Mouse (Mus musculus): ENCODE measurements at regions not wholly inside any gene's neighbourhood (a gene's known extent, or its start where the extent isn't known, plus 50 kb on each side); places are given as distances from the start of the nearest gene placed in this dataset.

DNA sequence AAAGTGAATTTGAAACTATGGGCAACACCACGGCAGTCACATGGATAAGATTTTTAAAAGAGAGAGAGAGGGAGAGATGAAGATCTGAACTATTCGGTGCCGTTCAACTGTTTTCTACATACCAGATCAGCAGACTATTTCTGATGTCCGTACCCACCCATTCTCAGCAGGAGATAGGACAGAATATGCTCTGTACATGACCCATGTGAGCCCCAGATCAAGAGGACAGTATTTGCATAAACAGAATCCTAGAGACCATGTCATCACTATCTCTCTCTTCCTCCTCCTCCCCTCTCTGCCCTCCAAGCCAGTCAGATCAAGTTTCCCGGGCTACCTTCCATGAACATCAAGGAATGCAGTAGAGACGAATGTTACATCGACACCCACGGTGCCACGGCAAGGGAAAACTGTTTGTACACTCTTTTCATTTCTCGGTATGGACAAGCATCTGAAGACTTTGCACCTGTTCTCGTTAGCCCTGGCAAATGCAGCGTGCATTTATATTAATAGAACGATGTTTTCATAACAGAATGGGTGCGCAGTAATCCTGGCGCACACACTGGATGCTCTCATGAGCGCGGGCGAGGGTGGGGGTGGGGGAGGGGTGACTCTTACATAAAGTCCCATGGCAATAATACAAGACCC, 177.7 kb downstream of the Rps12 start:
- TF ChIP-seq POLR2A (IDR thresholded peaks at IDR 0.05; ENCODE audit: borderline replicate concordance, extremely low read depth, insufficient read depth, insufficient read length, poor library complexity, severe bottlenecking) (no peak), CTCF (IDR thresholded peaks at IDR 0.05; ENCODE audit: borderline replicate concordance, extremely low read depth, insufficient read depth, insufficient read length) (no peak)
- DNase-seq (ENCODE audit: low read depth), result no peak

- TF ChIP-seq CTCF (IDR thresholded peaks at IDR 0.05; ENCODE audit: borderline replicate concordance, extremely low read depth, insufficient read depth, insufficient read length) (no peak), POLR2A (IDR thresholded peaks at IDR 0.05; ENCODE audit: borderline replicate concordance, extremely low read depth, insufficient read depth, insufficient read length, poor library complexity, severe bottlenecking) (no peak)
- peak; percentile 62 for DNase-seq (ENCODE audit: low read depth)
Observed at GRCm38 (mm10) chr10:23600701-23601100, 186.4 kb downstream of the Rps12 start.

DNA sequence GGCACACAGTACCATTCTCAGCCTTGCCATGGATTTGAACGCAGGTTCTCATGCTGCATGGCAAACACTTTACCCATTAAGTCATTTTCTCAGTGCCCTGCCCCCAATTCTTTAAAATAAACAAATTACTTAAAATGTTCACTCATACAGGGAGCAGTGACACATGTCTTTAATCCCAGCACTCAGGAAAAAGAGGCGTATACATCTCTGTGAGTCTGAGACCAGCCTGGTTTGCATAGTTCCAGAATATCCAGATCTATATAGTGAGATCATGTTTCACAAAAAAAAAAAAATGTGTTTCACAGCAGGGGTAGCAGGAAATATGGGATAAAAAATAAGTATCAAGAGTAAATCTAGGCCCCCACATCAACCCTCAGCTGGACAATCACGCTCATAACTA, 191.5 kb downstream of the Rps12 start:
- TF ChIP-seq CTCF (IDR thresholded peaks at IDR 0.05; ENCODE audit: borderline replicate concordance, extremely low read depth, insufficient read depth, insufficient read length), result no peak
- no peak for TF ChIP-seq POLR2A (IDR thresholded peaks at IDR 0.05; ENCODE audit: borderline replicate concordance, extremely low read depth, insufficient read depth, insufficient read length, poor library complexity, severe bottlenecking)
- DNase-seq (ENCODE audit: low read depth), result no peak

GRCm38 (mm10) chr10:23580230-23580629, 206.8 kb downstream of the Rps12 start:
- DNase-seq (ENCODE audit: low read depth), result peak; percentile 41
- TF ChIP-seq POLR2A (IDR thresholded peaks at IDR 0.05; ENCODE audit: borderline replicate concordance, extremely low read depth, insufficient read depth, insufficient read length, poor library complexity, severe bottlenecking), result no peak
- TF ChIP-seq CTCF (IDR thresholded peaks at IDR 0.05; ENCODE audit: borderline replicate concordance, extremely low read depth, insufficient read depth, insufficient read length), result no peak

- TF ChIP-seq POLR2A (IDR thresholded peaks at IDR 0.05; ENCODE audit: borderline replicate concordance, extremely low read depth, insufficient read depth, insufficient read length, poor library complexity, severe bottlenecking), result no peak
- TF ChIP-seq CTCF (IDR thresholded peaks at IDR 0.05; ENCODE audit: borderline replicate concordance, extremely low read depth, insufficient read depth, insufficient read length), result no peak
- no peak for DNase-seq (ENCODE audit: low read depth)
Observed at GRCm38 (mm10) chr10:23571013-23571412, 216.1 kb downstream of the Rps12 start.

- TF ChIP-seq POLR2A (IDR thresholded peaks at IDR 0.05; ENCODE audit: borderline replicate concordance, extremely low read depth, insufficient read depth, insufficient read length, poor library complexity, severe bottlenecking) (no peak), CTCF (IDR thresholded peaks at IDR 0.05; ENCODE audit: borderline replicate concordance, extremely low read depth, insufficient read depth, insufficient read length) (no peak)
- no peak for DNase-seq (ENCODE audit: low read depth)
Observed at GRCm38 (mm10) chr10:23569386-23569785, 217.7 kb downstream of the Rps12 start.

- TF ChIP-seq CTCF (IDR thresholded peaks at IDR 0.05; ENCODE audit: borderline replicate concordance, extremely low read depth, insufficient read depth, insufficient read length) (no peak), POLR2A (IDR thresholded peaks at IDR 0.05; ENCODE audit: borderline replicate concordance, extremely low read depth, insufficient read depth, insufficient read length, poor library complexity, severe bottlenecking) (no peak)
- DNase-seq (ENCODE audit: low read depth), result no peak
Observed at GRCm38 (mm10) chr10:23562273-23562885, 211.8 kb upstream of the Eya4 start.

DNA sequence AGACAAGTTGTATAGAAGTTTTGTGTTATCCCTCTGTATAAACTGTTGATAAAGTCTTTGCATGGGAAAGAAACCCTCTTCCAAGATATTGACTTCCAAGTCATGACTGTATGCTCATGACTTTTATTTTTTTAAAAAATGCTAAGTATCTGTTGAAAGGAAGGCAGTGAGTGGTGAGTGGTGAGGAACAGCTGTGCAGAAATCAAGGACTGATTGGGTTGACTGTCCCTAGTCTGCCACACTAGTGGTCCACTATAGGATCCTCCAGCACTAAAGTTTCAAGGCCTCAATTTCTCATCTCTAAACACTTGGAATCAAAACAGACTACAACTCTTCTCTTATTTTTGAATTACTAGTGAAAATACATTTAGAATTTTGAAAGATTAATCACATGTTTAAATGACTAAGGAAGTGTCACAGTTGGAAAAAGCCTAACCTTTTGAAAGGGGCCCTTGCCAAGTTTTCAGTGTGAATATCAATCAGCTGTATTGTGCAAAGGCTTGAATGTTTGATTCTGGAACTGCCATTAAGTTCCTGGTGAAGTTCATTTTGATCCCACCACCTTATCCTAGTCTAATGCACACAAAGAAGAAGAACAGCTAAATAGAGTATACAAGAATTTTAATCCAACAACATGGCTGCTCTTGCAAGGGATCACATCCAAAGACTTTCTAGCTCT, 209.5 kb upstream of the Eya4 start:
- no peak for DNase-seq (ENCODE audit: low read depth)
- no peak for TF ChIP-seq CTCF (IDR thresholded peaks at IDR 0.05; ENCODE audit: borderline replicate concordance, extremely low read depth, insufficient read depth, insufficient read length)
- TF ChIP-seq POLR2A (IDR thresholded peaks at IDR 0.05; ENCODE audit: borderline replicate concordance, extremely low read depth, insufficient read depth, insufficient read length, poor library complexity, severe bottlenecking), result no peak

- DNase-seq (ENCODE audit: low read depth), result no peak
- TF ChIP-seq CTCF (IDR thresholded peaks at IDR 0.05; ENCODE audit: borderline replicate concordance, extremely low read depth, insufficient read depth, insufficient read length) (no peak), POLR2A (IDR thresholded peaks at IDR 0.05; ENCODE audit: borderline replicate concordance, extremely low read depth, insufficient read depth, insufficient read length, poor library complexity, severe bottlenecking) (no peak)
Observed at GRCm38 (mm10) chr10:23557828-23558227, 207.2 kb upstream of the Eya4 start.

DNA sequence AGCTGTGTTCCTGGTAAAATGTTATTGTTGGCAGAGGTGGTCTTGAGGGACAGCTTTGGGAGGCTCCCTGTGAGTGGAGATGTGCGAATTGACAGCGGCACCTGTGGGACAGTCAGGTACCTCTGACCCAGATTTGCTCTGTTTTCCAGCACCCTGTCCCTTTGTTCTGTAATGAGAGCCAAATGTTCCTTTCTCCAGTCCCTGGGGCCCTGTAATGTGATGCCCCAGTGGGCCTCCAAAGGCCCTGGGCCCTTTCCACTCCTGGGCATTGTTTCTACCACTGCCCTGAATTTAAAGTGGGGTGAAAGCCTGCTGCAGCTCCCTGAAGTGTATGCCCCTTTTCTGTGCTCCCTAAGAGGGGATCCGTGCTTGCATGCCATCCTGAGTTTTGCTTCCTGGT, 198.6 kb upstream of the Eya4 start:
- no peak for TF ChIP-seq POLR2A (IDR thresholded peaks at IDR 0.05; ENCODE audit: borderline replicate concordance, extremely low read depth, insufficient read depth, insufficient read length, poor library complexity, severe bottlenecking)
- TF ChIP-seq CTCF (IDR thresholded peaks at IDR 0.05; ENCODE audit: borderline replicate concordance, extremely low read depth, insufficient read depth, insufficient read length), result no peak
- DNase-seq (ENCODE audit: low read depth), result no peak

DNA sequence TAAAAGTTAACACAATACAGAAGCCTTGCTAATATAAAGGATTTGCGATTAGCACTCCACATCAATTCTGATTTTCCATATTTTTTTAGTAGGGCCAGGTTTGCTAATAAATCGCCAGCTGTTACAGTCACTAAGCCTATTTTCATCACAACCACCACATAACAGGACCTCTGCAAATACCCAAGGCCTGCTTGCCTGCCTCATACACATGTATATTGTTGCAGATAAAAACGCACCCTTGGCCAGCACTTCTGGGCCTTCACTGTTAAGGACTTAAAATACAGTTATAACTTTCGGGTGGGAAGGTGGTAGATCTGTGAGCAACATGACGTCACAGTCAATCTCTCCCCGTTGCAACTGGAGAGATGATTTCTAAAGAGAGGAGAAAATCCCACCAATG, 197.7 kb upstream of the Eya4 start:
- no peak for TF ChIP-seq POLR2A (IDR thresholded peaks at IDR 0.05; ENCODE audit: borderline replicate concordance, extremely low read depth, insufficient read depth, insufficient read length, poor library complexity, severe bottlenecking)
- TF ChIP-seq CTCF (IDR thresholded peaks at IDR 0.05; ENCODE audit: borderline replicate concordance, extremely low read depth, insufficient read depth, insufficient read length), result no peak
- DNase-seq (ENCODE audit: low read depth), result peak; percentile 3

All from brain, embryonic 14.5 days (tissue).